Mouse (Mus musculus) CH12.LX (cell line): Measurements from ENCODE around the gene Gm20388.

Experiments
- BHLHE40 ChIP-seq: IDR thresholded peaks from 2 replicates; pipeline ENCODE4 v1.6.1; 2011; ENCODE audit warnings: mild to moderate bottlenecking, low read depth, low read length, improper control_type of control experiment
- CTCF ChIP-seq, 2 experiments: IDR thresholded peaks in 1 of 2; conservative IDR thresholded peaks in 1 of 2; 2 replicates each; pipeline ENCODE4 v1.5.1; 2011 to 2012; ENCODE audit warnings: low read depth in 2 of 2, low read length in 2 of 2, improper control_type of control experiment in 1 of 2, inconsistent platforms in 1 of 2, mild to moderate bottlenecking in 1 of 2, moderate library complexity in 1 of 2
- EP300 ChIP-seq: IDR thresholded peaks from 2 replicates; pipeline ENCODE4 v1.6.1; 2011; ENCODE audit warnings: low read length, improper control_type of control experiment
- JUND ChIP-seq: conservative IDR thresholded peaks from 2 replicates; pipeline ENCODE4 v1.6.1; 2011; ENCODE audit warnings: low read depth, low read length, improper control_type of control experiment
- MAFK ChIP-seq: IDR thresholded peaks from 2 replicates; pipeline ENCODE4 v1.6.1; 2011; ENCODE audit warnings: low read length, improper control_type of control experiment; ENCODE audit not compliant: insufficient replicate concordance
- MEF2A ChIP-seq: IDR thresholded peaks from 2 replicates; pipeline ENCODE4 v1.6.1; 2014; ENCODE audit warnings: low read depth, mild to moderate bottlenecking, inconsistent platforms, low read length, improper control_type of control experiment, borderline replicate concordance
- POLR2A ChIP-seq: IDR thresholded peaks from 2 replicates; pipeline ENCODE4 v1.6.1; 2011; ENCODE audit warnings: low read depth, mild to moderate bottlenecking, improper control_type of control experiment, low read length
- POLR2AphosphoS2 ChIP-seq: IDR thresholded peaks from 2 replicates; pipeline ENCODE4 v1.6.1; 2011; ENCODE audit warnings: low read depth, low read length, improper control_type of control experiment
- SMC3 ChIP-seq: IDR thresholded peaks from 2 replicates; pipeline ENCODE4 v1.6.1; 2011; ENCODE audit warnings: low read depth, low read length, improper control_type of control experiment
- USF1 ChIP-seq: IDR thresholded peaks from 2 replicates; pipeline ENCODE4 v1.6.1; 2014; ENCODE audit warnings: low read depth, mild to moderate bottlenecking, inconsistent platforms, low read length, improper control_type of control experiment
- ZC3H11A ChIP-seq: IDR thresholded peaks from 2 replicates; pipeline ENCODE4 v1.6.1; 2012; ENCODE audit warnings: low read depth, mild to moderate bottlenecking, inconsistent platforms, low read length, improper control_type of control experiment

GRCm38 (mm10) chr8:120504251-120505081, 593.8 kb downstream of the Gm20388 start:
- TF ChIP-seq CTCF (conservative IDR thresholded peaks at IDR 0.05 in 1 of 2, IDR thresholded peaks at IDR 0.05 in 1 of 2; ENCODE audit: low read depth in 2 of 2, low read length in 2 of 2): no peak
- TF ChIP-seq BHLHE40: no peak
- no peak for TF ChIP-seq EP300
- no peak for TF ChIP-seq POLR2A
- TF ChIP-seq MAFK: no peak
- no peak for TF ChIP-seq ZC3H11A
- no peak for TF ChIP-seq JUND
- no peak for TF ChIP-seq POLR2AphosphoS2
- no peak for TF ChIP-seq USF1
- no peak for TF ChIP-seq MEF2A
- no peak for TF ChIP-seq SMC3
